Mouse (Mus musculus): ENCODE measurements around the gene Naa38. TPM values are rescaled to one million over a fixed set of nuclear protein-coding genes. Genes with fewer than 3 reads are reported as not detected.

The Naa38 gene
- polyA plus RNA-seq, 1 experiment, result 325 TPM

DNA sequence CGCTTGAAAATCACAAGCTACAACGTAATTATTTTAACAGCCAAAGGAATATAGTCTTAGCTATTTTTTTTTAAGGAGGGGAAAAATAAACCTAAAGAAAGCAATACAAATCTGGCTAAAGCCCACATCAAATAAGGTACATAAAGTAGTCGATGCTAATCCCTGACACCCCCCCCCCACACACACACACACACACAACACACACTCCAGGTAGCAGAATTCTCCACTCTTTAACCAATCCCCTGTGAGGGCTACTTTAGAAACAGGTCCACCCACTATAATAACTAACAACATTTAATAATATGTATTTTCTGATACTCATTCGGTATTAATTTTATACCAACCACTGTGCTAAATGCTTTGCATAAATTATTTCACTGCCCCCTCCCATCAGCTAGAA is 21.2 kb downstream of the Naa38 start:
- Histone ChIP-seq H3K4me3 (ENCODE audit: control insufficient read depth, low read depth, low read length) (no peak overlapping the region), H3K36me3 (ENCODE audit: control insufficient read depth, insufficient read depth, low read length) (no peaks in the 10 kb centered on the region), H3K4me1 (ENCODE audit: control insufficient read depth, insufficient read depth, low read length) (peaks cover 67% of the 10 kb centered on the region), H3K27me3 (ENCODE audit: control insufficient read depth, insufficient read depth, low read length) (no peaks in the 10 kb centered on the region), H3K27ac (ENCODE audit: control insufficient read depth, insufficient read depth, low read depth, low read length) (no peak overlapping the region)
- no peak for TF ChIP-seq POLR2A (IDR thresholded peaks at IDR 0.05; ENCODE audit: control insufficient read depth, low read depth, low read length)
- TF ChIP-seq CTCF (IDR thresholded peaks at IDR 0.05; ENCODE audit: control insufficient read depth, insufficient read depth, insufficient replicate concordance, low read depth, low read length), result no peak

DNA sequence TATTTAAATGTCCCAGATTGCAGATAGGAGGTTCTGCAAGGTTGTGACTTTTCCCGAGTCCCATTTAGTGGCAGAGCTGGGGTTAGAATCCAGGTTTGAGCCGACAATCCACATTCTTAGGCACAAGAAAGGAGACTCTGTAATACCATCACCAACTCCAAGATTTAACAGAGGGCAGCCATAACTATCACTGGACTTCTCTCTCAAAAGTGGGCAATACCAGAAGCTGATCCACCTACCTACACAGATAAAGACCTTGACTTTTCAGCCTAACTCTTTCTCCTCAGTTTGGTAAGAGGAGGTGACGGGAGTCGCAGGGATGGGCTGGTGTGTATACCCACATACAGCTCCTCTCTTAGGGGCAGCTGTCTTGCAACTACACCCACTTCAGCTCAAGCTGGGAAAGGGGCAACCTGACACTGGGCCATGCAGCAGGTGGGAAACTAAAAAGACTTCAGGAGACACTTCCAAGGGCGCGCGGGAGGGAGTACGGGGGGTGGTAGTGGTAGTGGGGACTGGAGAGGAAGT is 21.7 kb downstream of the Naa38 start:
- Histone ChIP-seq H3K4me3 (ENCODE audit: control insufficient read depth, low read depth, low read length) (peak overlapping the region; percentile 88), H3K27me3 (ENCODE audit: control insufficient read depth, insufficient read depth, low read length) (no peaks in the 10 kb centered on the region), H3K27ac (ENCODE audit: control insufficient read depth, insufficient read depth, low read depth, low read length) (peak overlapping the region; percentile 95), H3K4me1 (ENCODE audit: control insufficient read depth, insufficient read depth, low read length) (peaks cover 66% of the 10 kb centered on the region), H3K36me3 (ENCODE audit: control insufficient read depth, insufficient read depth, low read length) (no peaks in the 10 kb centered on the region)
- TF ChIP-seq CTCF (IDR thresholded peaks at IDR 0.05; ENCODE audit: control insufficient read depth, insufficient read depth, insufficient replicate concordance, low read depth, low read length) (no peak), POLR2A (IDR thresholded peaks at IDR 0.05; ENCODE audit: control insufficient read depth, low read depth, low read length) (no peak)

DNA sequence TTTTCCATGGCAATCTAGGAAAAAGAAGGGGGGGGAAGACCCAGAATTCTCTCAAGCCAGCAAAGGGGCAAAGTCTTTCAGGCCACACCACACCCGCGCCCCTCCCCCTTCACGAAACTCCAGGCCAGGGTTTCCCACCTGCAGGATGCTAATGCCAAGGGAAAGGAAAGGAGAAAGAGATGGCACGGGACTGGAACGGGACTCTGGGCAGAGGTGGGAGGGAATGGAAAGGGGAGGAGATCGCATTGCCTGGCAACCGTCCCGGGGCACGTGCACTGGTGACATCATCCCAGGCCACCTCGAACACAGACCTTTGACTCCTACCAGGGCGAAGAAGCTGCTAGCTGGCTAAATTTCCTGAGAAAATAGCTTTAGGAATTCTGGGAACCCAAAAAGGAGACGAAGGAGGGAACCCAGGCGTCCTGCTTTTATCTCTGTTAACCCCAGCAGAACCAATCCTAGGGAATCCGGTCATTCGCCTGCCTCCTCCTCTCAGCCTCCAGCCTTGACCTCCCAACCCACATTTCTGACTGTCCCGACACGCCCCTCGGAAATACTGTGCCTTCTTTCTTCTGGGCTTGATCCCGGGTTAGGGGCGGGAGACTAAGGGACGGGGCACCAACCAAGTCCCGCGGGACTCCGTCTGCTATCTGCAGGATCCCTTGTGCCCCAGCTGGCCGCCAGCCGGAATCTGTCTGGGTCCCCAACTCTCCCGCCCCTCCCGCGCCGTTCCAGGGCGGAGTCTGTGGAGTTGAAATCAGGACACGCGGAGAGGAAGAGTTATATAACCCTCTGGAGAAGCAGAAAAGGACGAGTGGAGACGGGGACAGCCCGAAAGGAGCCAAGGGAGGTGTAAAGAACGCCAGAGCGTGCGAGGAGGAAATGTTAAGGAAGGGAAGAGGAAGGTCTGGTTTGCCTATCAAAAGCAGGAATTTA is 22.4 kb downstream of the Naa38 start:
- Histone ChIP-seq H3K27me3 (ENCODE audit: control insufficient read depth, insufficient read depth, low read length) (no peaks in the 10 kb centered on the region), H3K4me3 (ENCODE audit: control insufficient read depth, low read depth, low read length) (peak overlapping the region; percentile 88), H3K27ac (ENCODE audit: control insufficient read depth, insufficient read depth, low read depth, low read length) (peak overlapping the region; percentile 95), H3K4me1 (ENCODE audit: control insufficient read depth, insufficient read depth, low read length) (peaks cover 63% of the 10 kb centered on the region), H3K36me3 (ENCODE audit: control insufficient read depth, insufficient read depth, low read length) (no peaks in the 10 kb centered on the region)
- TF ChIP-seq CTCF (IDR thresholded peaks at IDR 0.05; ENCODE audit: control insufficient read depth, insufficient read depth, insufficient replicate concordance, low read depth, low read length) (no peak), POLR2A (IDR thresholded peaks at IDR 0.05; ENCODE audit: control insufficient read depth, low read depth, low read length) (peak; percentile 76)

DNA sequence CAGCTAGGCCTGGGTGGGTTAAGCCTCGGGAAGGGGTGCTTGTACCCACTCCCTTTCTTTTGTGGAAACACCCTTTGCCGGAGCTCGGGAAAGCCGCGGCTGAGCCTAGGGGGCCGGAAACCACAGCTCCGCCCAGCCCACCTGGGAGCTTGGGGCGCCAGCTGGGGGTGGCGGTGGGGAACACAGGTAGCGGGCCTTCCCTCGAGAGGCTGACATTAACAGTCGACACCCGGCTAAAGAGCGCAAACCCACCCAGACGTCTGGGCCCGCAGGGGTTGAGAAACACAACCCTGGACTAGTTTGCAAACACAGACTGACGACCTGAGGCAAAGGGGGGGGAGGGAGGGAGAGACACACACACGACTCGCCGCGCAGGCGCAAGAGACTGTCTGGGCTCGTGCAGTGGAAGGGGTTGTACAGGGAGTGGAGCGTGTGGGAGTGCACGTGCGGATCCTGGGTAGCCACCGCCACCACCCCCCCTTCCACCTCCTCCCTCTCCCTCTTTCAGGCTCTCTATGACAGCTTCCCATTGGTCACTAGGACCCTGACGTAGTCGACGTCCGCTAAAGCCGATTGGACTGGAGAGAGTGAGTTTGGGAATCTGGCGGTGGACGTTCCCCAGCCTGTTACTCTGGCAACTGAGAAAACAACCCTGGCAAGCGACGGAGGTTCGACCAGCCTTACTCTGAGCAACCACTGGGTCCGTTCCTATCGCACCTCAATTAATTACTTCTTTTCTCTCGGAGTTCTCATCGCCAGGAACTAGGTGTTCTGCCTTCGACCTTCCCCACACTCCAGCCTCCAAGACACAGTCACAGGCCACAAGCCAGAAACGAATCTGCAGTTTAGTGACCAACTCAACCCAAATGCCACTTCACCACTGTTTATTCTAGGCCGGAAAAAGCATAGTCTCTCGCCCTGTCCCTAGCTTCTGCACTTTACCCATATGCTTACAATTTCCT is 23.5 kb downstream of the Naa38 start:
- TF ChIP-seq CTCF (IDR thresholded peaks at IDR 0.05; ENCODE audit: control insufficient read depth, insufficient read depth, insufficient replicate concordance, low read depth, low read length) (no peak), POLR2A (IDR thresholded peaks at IDR 0.05; ENCODE audit: control insufficient read depth, low read depth, low read length) (peak; percentile 52; the same call in 1 of the 2 replicates)
- Histone ChIP-seq H3K27ac (ENCODE audit: control insufficient read depth, insufficient read depth, low read depth, low read length) (peak overlapping the region; percentile 95), H3K27me3 (ENCODE audit: control insufficient read depth, insufficient read depth, low read length) (no peaks in the 10 kb centered on the region), H3K36me3 (ENCODE audit: control insufficient read depth, insufficient read depth, low read length) (no peaks in the 10 kb centered on the region), H3K4me3 (ENCODE audit: control insufficient read depth, low read depth, low read length) (peak overlapping the region; percentile 88), H3K4me1 (ENCODE audit: control insufficient read depth, insufficient read depth, low read length) (peaks cover 55% of the 10 kb centered on the region)

DNA sequence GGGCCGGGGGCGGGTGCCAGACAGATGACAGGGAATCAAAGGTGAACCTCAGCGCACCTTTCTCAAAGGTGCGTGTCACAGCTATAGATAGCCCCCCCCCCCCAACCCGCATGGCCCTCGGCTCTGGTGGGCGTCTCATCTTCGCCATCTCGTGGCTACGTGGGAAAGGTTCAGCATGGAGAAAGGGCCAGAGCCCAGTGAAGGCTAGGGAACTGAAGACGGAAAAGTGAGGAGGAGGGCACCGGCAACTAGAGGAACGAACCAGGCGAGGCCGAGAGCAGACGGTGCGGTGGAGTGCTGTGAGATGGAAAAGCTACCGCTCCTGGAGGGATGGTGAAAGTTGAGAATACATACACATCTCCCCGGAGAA is 24.1 kb downstream of the Naa38 start:
- Histone ChIP-seq H3K4me1 (ENCODE audit: control insufficient read depth, insufficient read depth, low read length) (peaks cover 50% of the 10 kb centered on the region), H3K4me3 (ENCODE audit: control insufficient read depth, low read depth, low read length) (peak overlapping the region; percentile 88), H3K27me3 (ENCODE audit: control insufficient read depth, insufficient read depth, low read length) (no peaks in the 10 kb centered on the region), H3K36me3 (ENCODE audit: control insufficient read depth, insufficient read depth, low read length) (no peaks in the 10 kb centered on the region), H3K27ac (ENCODE audit: control insufficient read depth, insufficient read depth, low read depth, low read length) (peak overlapping the region; percentile 81)
- TF ChIP-seq POLR2A (IDR thresholded peaks at IDR 0.05; ENCODE audit: control insufficient read depth, low read depth, low read length) (no peak), CTCF (IDR thresholded peaks at IDR 0.05; ENCODE audit: control insufficient read depth, insufficient read depth, insufficient replicate concordance, low read depth, low read length) (no peak)

DNA sequence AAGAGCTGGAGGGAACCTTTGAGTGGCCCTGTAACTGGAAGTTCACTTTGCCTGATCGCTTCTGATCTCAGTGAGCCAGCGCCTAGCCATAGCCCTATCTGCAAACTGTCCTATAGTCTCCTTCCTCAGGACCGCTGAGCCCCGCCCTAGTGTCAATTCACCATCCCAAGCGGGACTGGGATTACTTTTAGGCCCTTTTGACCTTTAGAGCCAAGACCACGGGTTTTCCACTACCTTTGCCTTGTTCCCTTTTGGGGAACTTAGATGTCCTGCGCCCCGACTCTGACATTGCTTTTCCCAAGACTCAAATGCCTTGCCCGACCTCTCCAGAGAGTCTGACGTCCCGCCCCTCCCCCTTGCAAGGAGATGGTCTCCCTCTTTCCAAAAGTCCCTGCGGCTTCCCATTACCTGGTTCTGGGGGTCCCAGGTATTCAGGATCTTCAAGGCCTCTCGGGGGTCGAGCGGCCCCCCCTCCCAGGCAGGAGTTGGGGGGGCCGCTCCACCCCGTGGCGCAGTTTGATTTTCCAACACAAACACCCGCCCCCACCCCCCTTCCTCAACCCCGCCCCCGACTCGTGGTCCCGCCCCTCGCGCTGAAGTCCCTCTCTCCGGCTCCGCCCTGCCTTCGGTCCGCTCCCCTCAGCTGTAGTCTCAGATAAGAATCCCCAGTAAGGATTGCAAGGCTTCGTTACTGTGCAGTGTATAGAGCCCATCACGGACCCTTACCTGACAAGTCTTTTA is 24.7 kb downstream of the Naa38 start:
- peak overlapping the region; percentile 81 for H3K27ac ChIP-seq (ENCODE audit: control insufficient read depth, insufficient read depth, low read depth, low read length)
- TF ChIP-seq CTCF (IDR thresholded peaks at IDR 0.05; ENCODE audit: control insufficient read depth, insufficient read depth, insufficient replicate concordance, low read depth, low read length) (no peak), POLR2A (IDR thresholded peaks at IDR 0.05; ENCODE audit: control insufficient read depth, low read depth, low read length) (peak; percentile 34; the same call in 1 of the 2 replicates)
- H3K4me1 ChIP-seq (ENCODE audit: control insufficient read depth, insufficient read depth, low read length), result peaks cover 45% of the 10 kb centered on the region
- H3K36me3 ChIP-seq (ENCODE audit: control insufficient read depth, insufficient read depth, low read length), result no peaks in the 10 kb centered on the region
- H3K27me3 ChIP-seq (ENCODE audit: control insufficient read depth, insufficient read depth, low read length), result no peaks in the 10 kb centered on the region
- peak overlapping the region; percentile 88 for H3K4me3 ChIP-seq (ENCODE audit: control insufficient read depth, low read depth, low read length)

Data from testis, adult 2 months (tissue).